Mouse (Mus musculus) lung, adult 2 months (tissue): ENCODE measurements around the gene Canx.

Source experiments
- CTCF ChIP-seq: fragments of 200-500 bp; IDR thresholded peaks from 2 replicates; pipeline ENCODE4 v1.5.1; 2011; ENCODE audit warnings: mild to moderate bottlenecking, low read length, control low read depth; ENCODE audit not compliant: insufficient read depth
- POLR2A ChIP-seq: fragments of 200-500 bp; IDR thresholded peaks from 2 replicates; pipeline ENCODE4 v1.6.1; 2011; ENCODE audit warnings: low read depth, mild to moderate bottlenecking, control low read depth, low read length, borderline replicate concordance; ENCODE audit errors: extremely low read depth

DNA sequence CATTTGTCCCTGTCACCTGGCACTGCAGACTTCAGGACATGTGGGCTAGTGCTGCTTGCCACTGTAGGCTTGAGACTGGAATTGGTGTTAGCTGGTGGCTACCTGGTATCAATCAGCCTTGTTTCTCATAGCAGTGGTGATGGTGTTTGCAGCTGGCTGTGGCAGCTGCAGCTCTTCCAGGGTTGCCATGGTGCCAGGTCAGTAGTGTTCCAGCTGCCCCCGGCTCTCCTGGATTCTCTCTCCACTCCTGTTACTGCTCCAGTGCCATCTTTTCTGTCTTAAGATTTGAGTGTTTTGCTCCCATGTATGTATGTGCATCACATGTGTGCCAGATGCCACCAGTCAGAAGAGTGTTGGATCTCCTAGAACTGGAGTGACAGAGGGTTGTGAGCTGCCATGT is 72.1 kb downstream of the Canx start:
- TF ChIP-seq CTCF (no peak), POLR2A (no peak)
